Mouse (Mus musculus): ENCODE measurements around the gene Errfi1. TPM values are rescaled to one million over a fixed set of nuclear protein-coding genes. Genes with fewer than 3 reads are reported as not detected.

The Errfi1 gene
- total RNA-seq (2023), result 33.5 TPM

GRCm38 (mm10) chr4:150853680-150854461, at the start of gene Errfi1:
TSS of gene Errfi1 (plus strand) at chr4:150853919.

GRCm38 (mm10) chr4:150914290-150914733, 60.6 kb downstream of the Errfi1 start, which contains the start of the genes Park7 and Tnfrsf9:
TSS of gene Park7 (minus strand) at chr4:150914437.
TSS of gene Tnfrsf9 (plus strand) at chr4:150914562.

Other genes starting within 250 kb of the Errfi1 start
- not detected for gene Slc45a1, start 201.7 kb upstream of the Errfi1 start, total RNA-seq (2023)
- 152 TPM for gene Park7, start 60.5 kb downstream of the Errfi1 start, total RNA-seq (2023)
- gene Tnfrsf9, start 60.6 kb downstream of the Errfi1 start, total RNA-seq (2023), result 6.5 TPM
- not detected for gene Uts2, start 143.2 kb downstream of the Errfi1 start, total RNA-seq (2023)
- 1.4 TPM for gene Per3, start 190.7 kb downstream of the Errfi1 start, total RNA-seq (2023)
- gene Vamp3, start 204.0 kb downstream of the Errfi1 start, total RNA-seq (2023), result 83.5 TPM
- not detected for gene Gm13090, start 235.7 kb downstream of the Errfi1 start, total RNA-seq (2023)